Comparison of ENCODE assay signal across 9 mouse cellular contexts in the genomic region with DNA sequence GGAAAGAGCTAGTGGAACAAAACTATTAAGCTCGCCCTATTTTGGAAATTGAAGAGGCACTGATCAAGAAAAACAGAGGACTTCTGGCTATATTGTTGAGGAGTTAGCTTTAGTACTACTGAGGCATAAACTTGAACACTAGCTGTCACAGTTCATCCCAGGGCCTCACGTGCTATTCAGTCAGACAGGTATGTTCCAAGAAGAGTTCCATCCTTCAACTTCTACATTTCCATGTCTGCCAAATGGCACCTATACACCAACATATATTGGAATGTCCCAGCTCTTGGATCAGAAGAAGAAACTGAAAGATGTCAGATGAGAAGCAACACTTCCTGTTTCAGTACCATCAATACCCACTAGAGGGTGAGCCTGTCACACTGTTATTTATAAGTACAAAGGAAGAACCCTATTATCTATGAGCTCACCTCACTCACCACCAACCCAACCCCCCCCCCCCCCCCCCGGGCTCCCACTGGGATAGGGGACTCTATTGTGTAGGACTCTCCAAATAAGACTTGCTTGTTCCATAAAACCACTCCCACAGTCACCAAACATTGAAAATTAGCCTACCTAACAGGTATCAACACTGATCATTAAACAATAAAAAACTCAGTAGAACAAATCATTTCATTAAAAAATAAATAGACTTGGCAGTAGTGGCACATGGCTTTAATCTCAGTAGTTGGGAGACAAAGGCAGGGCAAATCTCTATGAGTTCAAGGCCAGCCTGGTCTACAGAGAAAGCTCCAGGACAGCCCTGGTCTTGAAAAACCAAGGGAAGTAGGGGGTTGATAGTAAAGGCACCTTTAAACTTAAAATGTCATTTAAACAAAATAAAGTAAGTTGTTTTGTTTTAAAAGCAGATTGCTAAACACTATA. TPM values are rescaled to one million over a fixed set of nuclear protein-coding genes. Genes with fewer than 3 reads are reported as not detected.
DNase-seq lines count a peak whose midpoint lies in the region; ATAC-seq and TF ChIP-seq lines count a peak whose summit lies in the region.
"Had no signal": no experiment of that assay in that cellular context is flagged by ENCODE, and none has a peak within 500 bp of the region (broad histone marks: within the 10 kb centered on the region; RNA-seq: fewer than 3 reads in every experiment).

No protein-coding gene starts in this region.

- peaks cover 80% of the 10 kb centered on the region for H3K36me3 ChIP-seq in liver, adult 2 months (ENCODE audit: control insufficient read depth, insufficient read depth, low read length)
- peaks cover 77% of the 10 kb centered on the region for H3K36me3 ChIP-seq in forebrain, embryonic 12.5 days (replicated peaks)

- no peak overlapping the region for H3K4me3 ChIP-seq in liver, adult 2 months (ENCODE audit: insufficient read depth, low read depth, low read length)
- no peak overlapping the region for H3K4me3 ChIP-seq in bone marrow macrophage, adult 2 months (ENCODE audit: insufficient read depth, low read length)
- no peak overlapping the region for H3K4me3 ChIP-seq in forebrain, embryonic 12.5 days (replicated peaks)
- H3K4me3 ChIP-seq: liver, embryonic 15.5 days had no signal

- WGBS in liver, adult 2 months, result 60% methylated on average over 3 of the region's 3 CpGs
- 72% methylated on average over 3 of the region's 3 CpGs for WGBS in forebrain, embryonic 12.5 days

- intact Hi-C loops in gastrocnemius, postnatal 36 days (cut with DNase I), result loop anchor here (2.0 kb wide), 1 partner anchor 43 kb away; no protein-coding TSS in a partner anchor

- H3K9ac ChIP-seq in liver, adult 2 months (ENCODE audit: low read depth, low read length), result no peak overlapping the region
- no peak overlapping the region for H3K9ac ChIP-seq in forebrain, embryonic 12.5 days
- H3K9ac ChIP-seq: liver, embryonic 15.5 days had no signal

- peak; percentile 58 for TF ChIP-seq CTCF in liver, adult 2 months (IDR thresholded peaks at IDR 0.05; ENCODE audit: low read depth, low read length)
- TF ChIP-seq CTCF in bone marrow macrophage, adult 2 months (IDR thresholded peaks at IDR 0.05; ENCODE audit: low read depth, low read length), result peak; percentile 17; the same call in 1 of the 2 replicates

- H3K4me1 ChIP-seq in liver, adult 2 months (ENCODE audit: control insufficient read depth, insufficient read depth, low read length), result peaks cover 13% of the 10 kb centered on the region; the same call in 1 of the 2 replicates
- peaks cover 33% of the 10 kb centered on the region for H3K4me1 ChIP-seq in bone marrow macrophage, adult 2 months (ENCODE audit: control insufficient read depth, insufficient read depth, low read length)
- H3K4me1 ChIP-seq in forebrain, embryonic 12.5 days, result no peaks in the 10 kb centered on the region

- peak; percentile 61 for DNase-seq in liver, adult 2 months (ENCODE audit: extremely low read depth, low read depth, low spot score)
- DNase-seq in liver, result no peak
- peak; percentile 84 for DNase-seq in induced T-regulatory cell, adult 2 months (ENCODE audit: low read depth)
- DNase-seq in lung, postnatal 14 days, result peak; percentile 57
- peak; percentile 57 to 75 for DNase-seq in spleen, postnatal 36 days (ENCODE audit: low spot score in 2 of 2)
- DNase-seq in gastrocnemius, postnatal 36 days, result no peak

- ATAC-seq in forebrain, embryonic 12.5 days (ENCODE audit: low FRiP score), result peak; percentile 76

- H3K79me2 ChIP-seq in liver, adult 2 months (ENCODE audit: control insufficient read depth, insufficient read depth, low read length), result peaks cover 8% of the 10 kb centered on the region; the same call in 1 of the 2 replicates

- H3K9me3 ChIP-seq in forebrain, embryonic 12.5 days, result no peaks in the 10 kb centered on the region
- H3K9me3 ChIP-seq: liver, embryonic 15.5 days had no signal

- TF ChIP-seq POLR2A in liver, adult 2 months (IDR thresholded peaks at IDR 0.05; ENCODE audit: extremely low read depth, insufficient read depth, low read length), result no peak
- TF ChIP-seq POLR2A in bone marrow macrophage, adult 2 months (IDR thresholded peaks at IDR 0.05; ENCODE audit: borderline replicate concordance, low read depth, low read length), result no peak

- H3K27ac ChIP-seq in liver, adult 2 months (replicated peaks; ENCODE audit: insufficient read depth, low read depth, low read length), result no peak overlapping the region
- H3K27ac ChIP-seq in bone marrow macrophage, adult 2 months (ENCODE audit: insufficient read depth, low read depth, low read length), result peak overlapping the region; percentile 60
- no peak overlapping the region for H3K27ac ChIP-seq in forebrain, embryonic 12.5 days

- H3K27me3 ChIP-seq in liver, adult 2 months (ENCODE audit: control insufficient read depth, insufficient read depth, low read length), result no peaks in the 10 kb centered on the region
- H3K27me3 ChIP-seq in forebrain, embryonic 12.5 days, result no peaks in the 10 kb centered on the region
- H3K27me3 ChIP-seq: liver, embryonic 15.5 days had no signal

- no peak overlapping the region for H3K4me2 ChIP-seq in forebrain, embryonic 12.5 days
- H3K4me2 ChIP-seq: liver, embryonic 15.5 days had no signal

RNA-seq across cellular contexts. Expression of a gene that starts 32.7 kb away (rescaled TPM):
- total RNA-seq in liver, adult 2 months (2014; rRNA removed), result 47.4 and 53.2 TPM in 2 replicates
- polyA plus RNA-seq in liver, adult 2 months (2012; rRNA removed), result 29.7 and 31.4 TPM in 2 replicates
- 99.2 and 110 TPM in 2 replicates for polyA plus RNA-seq in bone marrow macrophage, adult 2 months (2012; ENCODE audit: insufficient read depth, insufficient read length, missing spikeins)
- 52.6 and 53.6 TPM in 2 replicates for polyA plus RNA-seq in forebrain, embryonic 12.5 days (2016; fragmentation: Nextera tagmentation; extraction: Ambion mirVana)
- 10 to 100 TPM; 28.8 to 29.9 TPM for total RNA-seq in gastrocnemius, postnatal 36 days (2021)

RNA-seq across cellular contexts. Expression of a gene that starts 41.0 kb away (rescaled TPM):
- total RNA-seq in liver, adult 2 months (2014; rRNA removed), result 0.07 TPM in 1 of 2 replicates, not detected in the other
- not detected in 2 replicates for polyA plus RNA-seq in liver, adult 2 months (2012; rRNA removed)
- polyA plus RNA-seq in bone marrow macrophage, adult 2 months (2012; ENCODE audit: insufficient read depth, insufficient read length, missing spikeins), result not detected in 2 replicates
- polyA plus RNA-seq in forebrain, embryonic 12.5 days (2016; fragmentation: Nextera tagmentation; extraction: Ambion mirVana), result 0.33 and 0.49 TPM in 2 replicates
- total RNA-seq in gastrocnemius, postnatal 36 days (2021), result not detected

RNA-seq across cellular contexts. Expression of a gene that starts 52.7 kb away (rescaled TPM):
- total RNA-seq in liver, adult 2 months (2014; rRNA removed), result 19.2 and 27.3 TPM in 2 replicates
- 18.8 and 19.6 TPM in 2 replicates for polyA plus RNA-seq in liver, adult 2 months (2012; rRNA removed)
- polyA plus RNA-seq in bone marrow macrophage, adult 2 months (2012; ENCODE audit: insufficient read depth, insufficient read length, missing spikeins), result 24.2 and 24.5 TPM in 2 replicates
- 448 and 458 TPM in 2 replicates for polyA plus RNA-seq in forebrain, embryonic 12.5 days (2016; fragmentation: Nextera tagmentation; extraction: Ambion mirVana)
- total RNA-seq in gastrocnemius, postnatal 36 days (2021), result 10 to 100 TPM in 1 of 2 experiments, 1 to 10 TPM in 1; 6.8 to 13.0 TPM

RNA-seq across cellular contexts. Expression of a gene that starts 60.0 kb away (rescaled TPM):
- not detected in 2 replicates for total RNA-seq in liver, adult 2 months (2014; rRNA removed)
- polyA plus RNA-seq in liver, adult 2 months (2012; rRNA removed), result not detected in 2 replicates
- not detected in 2 replicates for polyA plus RNA-seq in bone marrow macrophage, adult 2 months (2012; ENCODE audit: insufficient read depth, insufficient read length, missing spikeins)
- polyA plus RNA-seq in forebrain, embryonic 12.5 days (2016; fragmentation: Nextera tagmentation; extraction: Ambion mirVana), result not detected in 2 replicates
- total RNA-seq in gastrocnemius, postnatal 36 days (2021), result not detected
- polyA plus RNA-seq: liver, embryonic 15.5 days had no signal

Comparison
In these comparisons a context has a peak if more than half of its experiments do, and no peak if none do; other contexts are left out.
1. DNase-seq: peak in liver, adult 2 months (single experiment), induced T-regulatory cell, adult 2 months (single experiment), lung, postnatal 14 days (single experiment) and spleen, postnatal 36 days (2 of 2); none in liver (single experiment) and gastrocnemius, postnatal 36 days (0 of 2).
2. RNA of a gene that starts 52.7 kb away (polyA plus RNA-seq): 448 to 458 TPM in forebrain, embryonic 12.5 days; 24.2 to 24.5 TPM in bone marrow macrophage, adult 2 months and 18.8 to 19.6 TPM in liver, adult 2 months; every median in the first group is over 10 times any median in the second.